8 mouse cellular contexts compared by ENCODE assay signal in genomic region chr3:38254896-38255295, GRCm38 (mm10).
DNase-seq lines count a peak whose midpoint lies in the region; ATAC-seq and TF ChIP-seq lines count a peak whose summit lies in the region.

No protein-coding gene starts in this region.

- WGBS in forebrain, embryonic 15.5 days, result 45% methylated on average over 2 of the region's 2 CpGs
- WGBS in forebrain, embryonic 10.5 days, result 90% methylated on average over 2 of the region's 2 CpGs
- WGBS in cerebellum, adult 2 months, result 3% methylated on average over 2 of the region's 2 CpGs
- 65% methylated on average over 2 of the region's 2 CpGs for WGBS in kidney, embryonic 15.5 days
- 98% methylated on average over 2 of the region's 2 CpGs for WGBS in limb, embryonic 10.5 days

- DNase-seq in forebrain, embryonic 10.5 days (ENCODE audit: extremely low spot score, low spot score), result no peak
- DNase-seq in cerebellum, adult 2 months, result peak; percentile 70 to 84
- peak; percentile 81 to 94 for DNase-seq in gastrocnemius, postnatal 4 days (ENCODE audit: low spot score in 2 of 2)
- peak; percentile 5 for DNase-seq in limb, embryonic 10.5 days (ENCODE audit: low spot score)
- peak; percentile 49 for DNase-seq in right cerebral cortex, postnatal 14 days

- no peak for TF ChIP-seq CTCF in cerebellum, adult 2 months (IDR thresholded peaks at IDR 0.05; ENCODE audit: borderline replicate concordance, insufficient read depth, low read depth, low read length)

- no peaks in the 10 kb centered on the region for H3K4me1 ChIP-seq in forebrain, embryonic 15.5 days
- peaks cover 15% of the 10 kb centered on the region for H3K4me1 ChIP-seq in forebrain, embryonic 10.5 days
- H3K4me1 ChIP-seq in cerebellum, adult 2 months (ENCODE audit: control insufficient read depth, insufficient read depth, low read length), result no peaks in the 10 kb centered on the region
- H3K4me1 ChIP-seq in kidney, embryonic 15.5 days, result peaks cover 12% of the 10 kb centered on the region; the same call in 1 of the 2 replicates
- peaks cover 11% of the 10 kb centered on the region; the same call in 1 of the 2 replicates for H3K4me1 ChIP-seq in limb, embryonic 10.5 days

- peak; percentile 91 for ATAC-seq in forebrain, embryonic 15.5 days (replicated peaks)
- ATAC-seq in kidney, embryonic 15.5 days (replicated peaks; ENCODE audit: low FRiP score), result peak; percentile 54; the same call in 1 of the 2 replicates
- ATAC-seq in megakaryocyte, adult 5-6 weeks (ENCODE audit: poor library complexity, severe bottlenecking), result no peak

- no peak overlapping the region for H3K27ac ChIP-seq in forebrain, embryonic 15.5 days (replicated peaks)
- H3K27ac ChIP-seq in forebrain, embryonic 10.5 days, result no peak overlapping the region
- no peak overlapping the region for H3K27ac ChIP-seq in cerebellum, adult 2 months (ENCODE audit: insufficient read depth, low read length)
- no peak overlapping the region for H3K27ac ChIP-seq in kidney, embryonic 15.5 days
- no peak overlapping the region for H3K27ac ChIP-seq in limb, embryonic 10.5 days

- no peak overlapping the region for H3K4me2 ChIP-seq in forebrain, embryonic 15.5 days (replicated peaks)
- no peak overlapping the region for H3K4me2 ChIP-seq in kidney, embryonic 15.5 days

- no peak overlapping the region for H3K4me3 ChIP-seq in forebrain, embryonic 15.5 days
- H3K4me3 ChIP-seq in forebrain, embryonic 10.5 days, result no peak overlapping the region
- H3K4me3 ChIP-seq in cerebellum, adult 2 months (replicated peaks; ENCODE audit: insufficient read depth, low read depth, low read length), result no peak overlapping the region
- H3K4me3 ChIP-seq in kidney, embryonic 15.5 days (replicated peaks), result no peak overlapping the region
- no peak overlapping the region for H3K4me3 ChIP-seq in limb, embryonic 10.5 days

- no peak overlapping the region for H3K9ac ChIP-seq in forebrain, embryonic 15.5 days (replicated peaks)
- H3K9ac ChIP-seq in kidney, embryonic 15.5 days, result no peak overlapping the region

- TF ChIP-seq POLR2A in cerebellum, adult 2 months (IDR thresholded peaks at IDR 0.05; ENCODE audit: borderline replicate concordance, insufficient read depth, low read length), result no peak

- H3K9me3 ChIP-seq in forebrain, embryonic 15.5 days, result no peaks in the 10 kb centered on the region
- no peaks in the 10 kb centered on the region for H3K9me3 ChIP-seq in forebrain, embryonic 10.5 days
- no peaks in the 10 kb centered on the region for H3K9me3 ChIP-seq in kidney, embryonic 15.5 days (replicated peaks)
- no peaks in the 10 kb centered on the region for H3K9me3 ChIP-seq in limb, embryonic 10.5 days (replicated peaks)

- H3K27me3 ChIP-seq in forebrain, embryonic 15.5 days, result no peaks in the 10 kb centered on the region
- H3K27me3 ChIP-seq in forebrain, embryonic 10.5 days (ENCODE audit: poor library complexity, severe bottlenecking), result no peaks in the 10 kb centered on the region
- H3K27me3 ChIP-seq in cerebellum, adult 2 months (ENCODE audit: control insufficient read depth, insufficient read depth, low read length), result no peaks in the 10 kb centered on the region
- no peaks in the 10 kb centered on the region for H3K27me3 ChIP-seq in kidney, embryonic 15.5 days
- no peaks in the 10 kb centered on the region for H3K27me3 ChIP-seq in limb, embryonic 10.5 days (ENCODE audit: low read depth, poor library complexity, severe bottlenecking)

- H3K36me3 ChIP-seq in forebrain, embryonic 15.5 days, result no peaks in the 10 kb centered on the region
- H3K36me3 ChIP-seq in forebrain, embryonic 10.5 days (replicated peaks), result no peaks in the 10 kb centered on the region
- no peaks in the 10 kb centered on the region for H3K36me3 ChIP-seq in kidney, embryonic 15.5 days
- no peaks in the 10 kb centered on the region for H3K36me3 ChIP-seq in limb, embryonic 10.5 days
